Mouse (Mus musculus) kidney, adult 9 months (tissue): ENCODE results near the gene Rps6kb2.

Experiments used
- DNase-seq: peaks from one replicate; pipeline ENCODE4 v3.0.0; 2022

The Rps6kb2 gene

GRCm38 (mm10) chr19:4162646-4163542 is at the start of gene Rps6kb2:
Rps6kb2 (minus strand) TSS chr19:4163354.
- peak; percentile 98 for DNase-seq

GRCm38 (mm10) chr19:4211891-4212588 is 48.9 kb upstream of the Rps6kb2 start:
- no peak for DNase-seq

DNA sequence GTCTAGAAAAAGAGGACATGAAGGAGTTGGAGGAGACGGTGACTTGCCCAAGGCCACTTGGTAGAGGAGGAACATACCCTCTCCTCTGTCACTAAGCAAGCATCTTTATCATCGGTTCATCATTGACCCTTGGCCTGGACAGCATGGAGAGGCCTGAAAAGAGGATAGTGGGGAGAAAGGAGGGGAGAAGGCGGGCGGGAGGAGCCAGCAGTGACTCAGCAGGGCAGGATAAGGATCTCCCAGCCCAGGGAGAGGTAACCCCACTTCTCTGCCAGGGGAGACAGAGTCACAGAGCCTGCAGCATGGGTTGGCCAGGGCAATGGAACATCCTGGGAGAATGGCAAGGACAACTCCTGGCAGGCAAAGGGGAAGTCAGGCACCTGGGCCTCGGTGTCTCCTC is 45.4 kb upstream of the Rps6kb2 start:
- DNase-seq: no peak

DNA sequence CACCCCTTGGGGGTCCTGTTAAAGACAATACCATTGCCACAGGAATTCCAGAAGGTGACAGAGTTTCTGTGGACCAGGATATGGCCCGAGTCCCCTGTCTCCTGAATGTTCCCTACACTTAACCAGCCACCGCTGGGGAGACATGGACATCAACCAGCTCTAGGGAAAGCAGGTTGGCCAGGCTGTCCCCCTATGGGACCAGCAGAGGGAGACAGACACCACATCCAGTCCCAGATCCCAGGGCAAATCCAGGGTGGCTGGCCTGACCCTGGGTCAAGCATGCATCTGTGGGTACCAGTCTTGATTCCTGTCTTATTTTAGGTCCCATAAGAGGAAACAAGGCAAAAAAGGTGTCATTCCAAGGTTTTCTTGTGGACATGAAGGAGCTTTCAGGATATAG is 43.8 kb upstream of the Rps6kb2 start:
- peak; percentile 89 for DNase-seq

- no peak for DNase-seq
These were observed 41.7 kb upstream of the Rps6kb2 start for GRCm38 (mm10) chr19:4204889-4205288.

DNA sequence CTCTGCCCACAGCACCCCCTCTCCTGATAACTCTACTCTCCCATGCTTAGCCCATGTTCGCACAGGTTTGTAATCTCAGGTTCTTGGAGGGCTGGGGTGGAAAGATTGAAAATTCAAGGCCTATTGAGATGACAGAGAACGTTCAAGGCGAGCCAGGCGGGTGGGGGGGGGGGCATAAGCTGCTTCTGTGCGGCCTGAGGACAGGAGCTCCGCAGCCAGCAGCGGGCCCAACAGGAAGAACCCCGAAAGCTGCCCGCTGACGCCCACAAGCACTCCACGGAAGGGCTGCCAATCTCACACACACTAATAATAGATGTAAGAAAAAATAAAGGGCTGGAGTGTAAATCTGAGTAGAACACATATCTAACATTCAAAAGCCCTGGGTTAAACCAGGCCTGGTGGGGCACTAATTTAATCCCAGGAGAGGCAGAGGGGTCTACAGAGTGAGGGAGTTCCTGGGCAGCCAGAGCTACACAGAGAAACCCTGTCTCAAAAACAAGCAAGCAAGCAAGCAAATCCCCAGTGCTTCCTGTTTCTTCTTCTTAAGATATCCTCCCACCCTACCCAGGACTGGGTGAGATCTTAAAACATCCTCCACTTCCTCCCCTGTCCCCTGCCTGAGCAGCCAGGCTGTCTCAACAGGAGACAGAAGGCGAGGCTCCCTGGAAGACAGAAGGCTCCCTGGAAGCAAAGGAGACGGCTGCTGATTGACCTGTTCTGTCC is 40.6 kb upstream of the Rps6kb2 start:
- DNase-seq: no peak

GRCm38 (mm10) chr19:4203148-4203547 is 40.0 kb upstream of the Rps6kb2 start:
- DNase-seq: no peak

- DNase-seq: no peak
These were observed 39.0 kb upstream of the Rps6kb2 start for GRCm38 (mm10) chr19:4202149-4202548.

GRCm38 (mm10) chr19:4201291-4201909 is 38.2 kb upstream of the Rps6kb2 start, which contains the start of gene Rad9a:
Rad9a (minus strand) TSS chr19:4201662.
- peak; percentile 98 for DNase-seq

GRCm38 (mm10) chr19:4197180-4197579 is 34.0 kb upstream of the Rps6kb2 start:
- no peak for DNase-seq

- no peak for DNase-seq
These were observed 33.4 kb upstream of the Rps6kb2 start for GRCm38 (mm10) chr19:4196548-4196947.

DNA sequence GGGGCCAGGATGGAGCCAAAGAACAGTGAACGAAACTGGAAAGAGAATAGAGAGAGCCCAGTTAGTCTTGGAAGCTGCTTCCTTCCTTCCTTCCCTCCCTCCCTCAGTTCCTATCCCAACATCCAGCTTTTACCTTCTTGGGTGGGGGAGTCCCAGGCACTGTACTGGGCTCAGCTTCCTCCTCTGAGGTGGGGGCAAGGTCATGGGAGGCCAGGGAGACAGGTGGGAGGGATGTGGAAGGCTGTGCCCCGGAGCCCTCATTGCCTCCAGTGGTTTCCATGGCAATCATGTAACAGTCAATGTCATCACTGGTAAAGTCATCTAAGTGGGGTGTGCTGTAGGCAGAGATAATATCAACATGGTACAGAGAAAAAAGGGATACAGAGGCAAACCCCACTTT is 32.9 kb upstream of the Rps6kb2 start:
- DNase-seq: no peak

- no peak for DNase-seq
These were observed 31.9 kb upstream of the Rps6kb2 start for GRCm38 (mm10) chr19:4194776-4195650.

DNA sequence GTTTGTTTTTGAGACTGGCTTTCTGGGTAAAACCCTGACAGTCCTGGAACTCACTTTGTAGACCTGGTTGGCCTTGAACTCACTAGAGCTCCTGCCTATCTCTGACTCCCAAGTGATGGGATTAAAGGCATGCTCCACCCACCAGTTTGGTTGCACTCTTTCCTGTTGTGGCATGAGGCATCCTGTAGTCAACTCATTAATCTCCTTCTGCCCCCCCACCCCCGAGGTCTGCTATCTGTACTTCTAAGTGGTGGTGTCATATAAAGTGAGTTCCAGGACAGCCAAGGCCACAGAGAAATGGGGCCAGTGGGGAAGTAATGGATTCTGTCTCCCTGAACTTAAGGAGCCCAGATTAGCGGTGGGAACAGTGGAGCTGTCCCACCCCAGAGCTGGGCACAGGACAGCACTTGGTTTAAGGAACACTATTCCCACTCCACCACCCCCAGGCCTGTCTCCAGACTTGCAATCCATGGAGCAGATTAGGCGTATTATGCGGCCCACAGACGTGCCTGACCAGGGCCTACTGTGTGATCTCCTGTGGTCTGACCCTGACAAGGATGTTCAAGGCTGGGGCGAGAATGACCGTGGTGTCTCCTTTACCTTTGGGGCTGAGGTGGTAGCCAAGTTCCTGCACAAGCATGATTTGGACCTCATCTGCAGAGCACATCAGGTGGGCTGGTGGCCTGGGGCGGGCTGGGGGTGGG is 31.0 kb upstream of the Rps6kb2 start:
- no peak for DNase-seq

GRCm38 (mm10) chr19:4193129-4193528 is 30.0 kb upstream of the Rps6kb2 start:
- DNase-seq: no peak

- DNase-seq: no peak
These were observed 29.3 kb upstream of the Rps6kb2 start for GRCm38 (mm10) chr19:4192251-4192985.

DNA sequence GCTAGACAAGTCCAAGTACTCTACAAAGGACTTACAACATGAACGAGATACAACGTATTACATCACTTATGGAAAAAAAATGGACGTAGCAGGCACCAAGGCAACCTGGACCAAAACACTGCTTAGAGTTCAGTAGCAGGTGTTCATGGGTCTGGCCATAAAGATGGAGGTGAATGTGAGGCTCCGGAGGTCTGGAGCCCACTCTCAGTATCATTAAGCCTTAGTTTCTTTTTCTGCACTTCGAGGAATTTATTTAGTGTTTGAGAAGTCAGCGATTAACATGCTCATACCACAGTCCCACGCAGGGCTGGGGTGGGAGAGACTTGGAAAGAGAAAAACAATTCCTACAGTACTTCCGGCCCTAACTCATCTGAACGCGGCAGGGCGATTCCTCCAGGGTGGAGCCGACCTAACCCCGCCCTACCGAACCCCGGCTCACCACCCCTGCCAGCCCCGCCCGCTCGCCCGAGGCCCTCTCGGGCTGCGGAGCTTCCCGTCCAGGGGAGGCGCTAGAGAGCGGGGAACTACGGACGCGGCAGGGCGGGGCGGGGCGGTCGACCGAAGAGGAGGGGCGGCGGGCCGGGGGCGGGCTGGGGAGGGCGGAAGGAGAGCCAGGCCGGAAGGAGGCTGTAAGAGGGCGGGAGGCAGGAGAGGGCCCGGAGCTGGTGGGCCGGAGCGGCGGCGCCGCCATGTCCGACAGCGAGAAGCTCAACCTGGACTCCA is 28.5 kb upstream of the Rps6kb2 start, which contains the start of gene Ppp1ca:
Gene Ppp1ca (plus strand): TSS at position 538 of the 723 bp plus-strand sequence.
- DNase-seq: peak; percentile 93

GRCm38 (mm10) chr19:4190831-4191334 is 27.7 kb upstream of the Rps6kb2 start, which contains the start of gene Tbc1d10c:
Tbc1d10c (minus strand) TSS chr19:4191284.
- peak; percentile 49 for DNase-seq

DNA sequence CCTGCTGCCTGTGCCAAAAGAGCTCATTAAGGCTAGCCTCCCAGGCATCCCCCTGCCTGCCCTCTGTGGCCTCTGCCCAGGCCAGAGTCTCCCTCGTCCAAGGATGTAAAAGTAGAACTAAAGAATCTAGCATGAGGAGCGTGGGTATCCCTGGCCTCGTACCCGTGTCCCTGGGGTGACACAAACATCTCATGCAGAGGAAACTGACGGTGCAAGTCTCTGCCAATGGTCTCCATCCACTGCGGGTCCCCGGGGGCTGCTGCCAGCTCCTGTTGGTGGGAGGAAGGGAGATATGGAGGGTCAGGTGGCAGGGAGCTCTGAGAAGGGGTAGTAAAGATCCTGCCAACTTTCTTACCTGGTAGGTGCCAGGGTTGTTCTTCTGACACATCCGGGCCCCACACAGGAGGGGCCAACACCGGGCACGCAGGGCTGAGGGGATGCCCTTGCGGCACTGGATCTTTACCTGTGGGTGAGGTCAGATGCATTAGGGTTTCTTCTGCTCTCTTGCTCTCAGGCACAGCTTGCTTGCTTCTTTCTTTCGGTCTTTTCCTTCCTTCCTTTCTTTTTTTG is 26.0 kb upstream of the Rps6kb2 start:
- DNase-seq: no peak
